Mouse (Mus musculus) hindbrain, embryonic 10.5 days (tissue): ENCODE data around the gene Tpi1. TPM values are rescaled to one million over a fixed set of nuclear protein-coding genes. Genes with fewer than 3 reads are reported as not detected.

Experiments used
- DNase-seq: peaks from one replicate; pipeline ENCODE4 v3.0.0-alpha.2; 2017; ENCODE audit warnings: low spot score
- H3K27ac ChIP-seq: fragments of 300-500 bp; sonication (generic); 2 replicates; pipeline ENCODE4 v1.5.1; 2016; ENCODE audit warnings: mild to moderate bottlenecking, moderate library complexity
- H3K27me3 ChIP-seq: fragments of 300-500 bp; sonication (generic); 2 replicates; pipeline ENCODE4 v1.6.1; 2016; ENCODE audit warnings: mild to moderate bottlenecking; ENCODE audit not compliant: poor library complexity, insufficient read depth, severe bottlenecking
- H3K36me3 ChIP-seq: fragments of 300-500 bp; sonication (generic); 2 replicates; pipeline ENCODE4 v1.6.1; 2016; ENCODE audit warnings: mild to moderate bottlenecking, moderate library complexity
- H3K4me1 ChIP-seq: fragments of 300-500 bp; sonication (generic); replicated peaks from 2 replicates; pipeline ENCODE4 v1.6.1; 2016; ENCODE audit warnings: mild to moderate bottlenecking
- H3K4me3 ChIP-seq: fragments of 300-500 bp; sonication (generic); 2 replicates; pipeline ENCODE4 v1.5.1; 2016; ENCODE audit warnings: mild to moderate bottlenecking, moderate library complexity
- H3K9me3 ChIP-seq: fragments of 300-500 bp; sonication (generic); 2 replicates; pipeline ENCODE4 v1.6.1; 2016; ENCODE audit warnings: mild to moderate bottlenecking, moderate library complexity
- WGBS: fragments of 180-500 bp; shearing (Covaris S2); methylation state at CpG from one replicate; pipeline ENCODE4 v1.1.7; 2016; 5-methylcytosine and 5-hydroxymethylcytosine counted together
- polyA plus RNA-seq: library from polyadenylated mRNA; unstranded; fragments of >200 nt; fragmentation: Nextera tagmentation; extraction: Ambion mirVana; gene quantifications from 2 replicates; pipeline ENCODE4 v1.2.1, GENCODE M21; 2016

The Tpi1 gene
- 794 and 931 TPM in 2 replicates for polyA plus RNA-seq

- Histone ChIP-seq H3K27me3 (no peaks in the 10 kb centered on the region), H3K4me1 (peaks cover 57% of the 10 kb centered on the region), H3K4me3 (peak within 1 kb of the TSS; percentile 92), H3K36me3 (peaks cover 69% of the 10 kb centered on the region), H3K9me3 (no peaks in the 10 kb centered on the region), H3K27ac (peak within 1 kb of the TSS; percentile 98)
- WGBS: under 1% methylated on average over 22 of the region's 22 CpGs
- DNase-seq: peak; percentile 90
These were observed at the start of gene Tpi1 for GRCm38 (mm10) chr6:124813933-124814332. Gene Tpi1 (minus strand): TSS chr6:124814296.

GRCm38 (mm10) chr6:124863125-124863657, 49.1 kb upstream of the Tpi1 start:
- Histone ChIP-seq H3K27me3 (peaks cover 68% of the 10 kb centered on the region), H3K27ac (peak overlapping the region; percentile 94), H3K4me1 (peaks cover 78% of the 10 kb centered on the region), H3K4me3 (peak overlapping the region; percentile 71), H3K9me3 (no peaks in the 10 kb centered on the region), H3K36me3 (peaks cover 5% of the 10 kb centered on the region; the same call in 1 of the 2 replicates)
- DNase-seq: peak; percentile 26
- WGBS: 0% methylated on average over 16 of the region's 16 CpGs

- 13% methylated on average over 8 of the region's 8 CpGs for WGBS
- Histone ChIP-seq H3K4me1 (peaks cover 85% of the 10 kb centered on the region), H3K9me3 (no peaks in the 10 kb centered on the region), H3K36me3 (peaks cover 5% of the 10 kb centered on the region; the same call in 1 of the 2 replicates), H3K27me3 (peaks cover 71% of the 10 kb centered on the region), H3K27ac (peak overlapping the region; percentile 94), H3K4me3 (peak overlapping the region; percentile 71)
- no peak for DNase-seq
These were observed 48.5 kb upstream of the Tpi1 start for GRCm38 (mm10) chr6:124862406-124863124.

- WGBS: 32% methylated on average over 3 of the region's 3 CpGs
- H3K27me3 ChIP-seq: peaks cover 70% of the 10 kb centered on the region
- H3K4me3 ChIP-seq: peak overlapping the region; percentile 71; the same call in 1 of the 2 replicates
- H3K4me1 ChIP-seq: peaks cover 92% of the 10 kb centered on the region
- no peak for DNase-seq
- H3K27ac ChIP-seq: peak overlapping the region; percentile 94
- peaks cover 5% of the 10 kb centered on the region; the same call in 1 of the 2 replicates for H3K36me3 ChIP-seq
- no peaks in the 10 kb centered on the region for H3K9me3 ChIP-seq
These were observed 47.7 kb upstream of the Tpi1 start for GRCm38 (mm10) chr6:124861802-124862201.

DNA sequence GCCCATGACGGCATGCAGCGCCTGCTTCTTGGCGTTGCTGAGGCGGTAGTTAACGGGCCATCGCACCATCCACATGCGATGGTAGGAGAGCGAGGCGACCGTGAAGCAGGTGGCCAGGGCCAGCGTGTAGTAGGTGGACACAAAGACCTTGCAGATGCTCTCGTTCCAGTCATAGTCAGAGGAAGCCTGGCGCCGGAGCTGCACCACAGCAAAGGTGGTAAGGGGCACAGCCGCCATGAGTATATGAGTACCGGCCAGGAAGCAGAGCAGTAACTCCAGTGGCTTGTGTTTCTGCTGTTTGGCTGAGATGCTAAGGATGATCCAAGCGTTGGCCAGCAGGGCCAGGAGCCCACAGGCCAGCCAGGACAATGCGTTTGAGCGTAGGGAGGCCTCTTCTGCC, 47.2 kb upstream of the Tpi1 start:
- WGBS: 80% methylated on average over 19 of the region's 19 CpGs
- Histone ChIP-seq H3K36me3 (peaks cover 5% of the 10 kb centered on the region; the same call in 1 of the 2 replicates), H3K9me3 (no peaks in the 10 kb centered on the region), H3K4me1 (peaks cover 93% of the 10 kb centered on the region), H3K4me3 (no peak overlapping the region), H3K27ac (peak overlapping the region; percentile 94), H3K27me3 (peaks cover 64% of the 10 kb centered on the region)
- no peak for DNase-seq

DNA sequence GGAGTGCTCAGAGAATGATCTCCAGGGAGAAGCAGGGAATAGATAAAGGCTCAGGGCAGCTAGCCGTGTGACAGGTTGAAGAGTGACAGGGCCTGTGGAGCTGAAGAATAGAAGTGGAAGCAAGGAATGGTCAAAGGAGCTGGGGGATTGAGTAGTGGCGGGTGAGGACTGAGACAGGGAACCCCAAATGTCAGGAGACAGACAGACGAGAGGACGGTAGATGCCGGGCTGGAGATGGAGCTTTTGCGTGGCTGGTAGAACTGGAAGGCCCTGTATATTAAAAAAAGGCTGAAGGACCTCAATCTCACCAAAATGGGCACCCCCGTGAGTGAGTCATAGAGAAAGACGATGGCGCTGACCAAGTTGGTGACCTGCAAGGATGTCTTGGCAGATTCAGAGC, 46.4 kb upstream of the Tpi1 start:
- peaks cover 61% of the 10 kb centered on the region for H3K27me3 ChIP-seq
- H3K36me3 ChIP-seq: peaks cover 5% of the 10 kb centered on the region; the same call in 1 of the 2 replicates
- H3K27ac ChIP-seq: 0 out of 2 replicates have a peak overlapping the region, but pooled peaks have one; percentile 66
- H3K4me1 ChIP-seq: peaks cover 92% of the 10 kb centered on the region
- H3K4me3 ChIP-seq: no peak overlapping the region
- no peaks in the 10 kb centered on the region for H3K9me3 ChIP-seq
- DNase-seq: no peak
- WGBS: 79% methylated on average over 9 of the region's 9 CpGs

DNA sequence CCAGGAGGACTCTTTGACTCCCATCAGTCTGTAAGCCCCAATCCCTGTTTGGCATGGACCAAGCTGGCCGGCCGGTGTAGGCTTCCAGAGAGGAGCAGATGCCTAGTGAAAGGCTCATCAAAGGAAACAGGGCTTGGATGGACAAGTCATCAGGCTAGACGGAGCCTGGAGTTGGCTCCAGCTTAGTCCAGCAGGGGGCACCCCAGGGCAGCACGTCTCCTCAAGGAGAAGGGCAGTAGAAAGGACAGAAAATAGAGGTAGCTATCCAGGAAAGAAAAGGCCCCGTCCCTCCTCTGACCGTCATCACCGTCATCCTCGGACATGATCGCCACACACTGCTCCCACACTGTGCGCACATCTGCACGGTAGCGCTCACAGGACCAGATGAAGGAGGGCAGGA, 45.6 kb upstream of the Tpi1 start:
- H3K27me3 ChIP-seq: peaks cover 57% of the 10 kb centered on the region
- peaks cover 5% of the 10 kb centered on the region; the same call in 1 of the 2 replicates for H3K36me3 ChIP-seq
- peak overlapping the region; percentile 66 for H3K27ac ChIP-seq
- H3K4me1 ChIP-seq: peaks cover 91% of the 10 kb centered on the region
- DNase-seq: peak; percentile 91
- WGBS: 10% methylated on average over 12 of the region's 12 CpGs
- no peaks in the 10 kb centered on the region for H3K9me3 ChIP-seq
- H3K4me3 ChIP-seq: peak overlapping the region; percentile 14

- peak overlapping the region; percentile 86; the same call in 1 of the 2 replicates for H3K4me3 ChIP-seq
- 76% methylated on average over 28 of the region's 28 CpGs for WGBS
- 0 out of 2 replicates have a peak overlapping the region, but pooled peaks have one; percentile 23 for H3K27ac ChIP-seq
- peaks cover 85% of the 10 kb centered on the region for H3K4me1 ChIP-seq
- peaks cover 10% of the 10 kb centered on the region; the same call in 1 of the 2 replicates for H3K36me3 ChIP-seq
- H3K27me3 ChIP-seq: peaks cover 52% of the 10 kb centered on the region
- DNase-seq: no peak
- H3K9me3 ChIP-seq: no peaks in the 10 kb centered on the region
These were observed 44.6 kb upstream of the Tpi1 start for GRCm38 (mm10) chr6:124858561-124859318.

DNA sequence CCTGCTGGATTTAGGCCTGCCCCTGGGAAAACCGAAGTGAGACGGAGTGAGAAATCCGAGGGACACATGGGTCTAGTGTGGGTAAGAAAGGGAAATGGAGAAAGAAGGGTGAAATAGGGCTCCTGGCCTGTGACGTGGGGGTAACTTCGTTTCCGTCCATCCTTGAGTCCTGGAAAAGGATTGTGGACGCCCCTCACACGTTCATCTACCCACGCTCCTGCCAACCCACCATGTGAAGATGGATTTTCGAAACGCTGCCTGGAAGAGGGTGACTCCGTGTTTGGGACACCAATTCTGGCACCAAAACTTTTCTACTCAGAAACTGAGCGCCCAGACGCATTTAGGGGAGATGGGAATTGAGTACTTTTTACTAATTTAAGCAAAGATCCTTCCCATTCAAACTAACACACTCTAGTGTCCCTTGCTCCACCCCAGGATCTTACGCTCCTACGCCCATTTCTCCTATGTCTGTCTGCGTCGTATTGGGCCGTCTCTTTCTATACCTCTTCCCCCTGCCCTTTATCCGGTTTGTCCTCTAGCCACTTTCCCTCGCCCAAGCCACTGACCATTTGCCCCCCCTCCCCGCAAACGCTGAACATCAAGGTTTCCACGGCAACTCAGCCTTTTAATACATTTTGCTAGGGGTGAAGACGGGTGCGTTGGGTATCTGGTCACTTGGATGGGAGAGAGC, 43.9 kb upstream of the Tpi1 start:
- Histone ChIP-seq H3K27me3 (peaks cover 48% of the 10 kb centered on the region), H3K36me3 (peaks cover 17% of the 10 kb centered on the region), H3K4me1 (peaks cover 77% of the 10 kb centered on the region), H3K9me3 (no peaks in the 10 kb centered on the region), H3K27ac (peak overlapping the region; percentile 97), H3K4me3 (peak overlapping the region; percentile 86)
- WGBS: 24% methylated on average over 26 of the region's 26 CpGs
- DNase-seq: no peak

GRCm38 (mm10) chr6:124856916-124857839, 43.1 kb upstream of the Tpi1 start, which contains the start of gene P3h3:
Gene P3h3 (minus strand): TSS chr6:124857752.
- H3K9me3 ChIP-seq: no peaks in the 10 kb centered on the region
- peak within 1 kb of the TSS; percentile 86 for H3K4me3 ChIP-seq
- peaks cover 20% of the 10 kb centered on the region for H3K36me3 ChIP-seq
- WGBS: under 1% methylated on average over 86 of the region's 86 CpGs
- peaks cover 40% of the 10 kb centered on the region for H3K27me3 ChIP-seq
- peak; percentile 89 for DNase-seq
- peaks cover 69% of the 10 kb centered on the region for H3K4me1 ChIP-seq
- peak within 1 kb of the TSS; percentile 97 for H3K27ac ChIP-seq

- peaks cover 18% of the 10 kb centered on the region for H3K36me3 ChIP-seq
- no peaks in the 10 kb centered on the region for H3K9me3 ChIP-seq
- 8% methylated on average over 14 of the region's 14 CpGs for WGBS
- peaks cover 31% of the 10 kb centered on the region for H3K27me3 ChIP-seq
- peak overlapping the region; percentile 97 for H3K27ac ChIP-seq
- peak; percentile 71 for DNase-seq
- H3K4me3 ChIP-seq: peak overlapping the region; percentile 86
- H3K4me1 ChIP-seq: peaks cover 61% of the 10 kb centered on the region
These were observed 42.2 kb upstream of the Tpi1 start for GRCm38 (mm10) chr6:124856321-124856720.
